Mouse (Mus musculus) liver, embryonic 11.5 days (tissue): Measurements from ENCODE around the gene Tmem233. TPM values are rescaled to one million over a fixed set of nuclear protein-coding genes. Genes with fewer than 3 reads are reported as not detected.

Experiments
- ATAC-seq: fragments of 200-750 bp; cut with Nextera tagmentation; replicated peaks from 2 replicates; pipeline ENCODE4 v1.8.0; 2017; ENCODE audit warnings: moderate number of reproducible peaks, mild to moderate bottlenecking, moderate TSS enrichment, moderate library complexity; ENCODE audit not compliant: low FRiP score
- DNase-seq: peaks from one replicate; pipeline ENCODE4 v3.0.0-alpha.2; 2017; ENCODE audit warnings: low spot score
- H3K27ac ChIP-seq: fragments of 300-500 bp; sonication (generic); 2 replicates; pipeline ENCODE4 v1.5.1; 2014; ENCODE audit warnings: mild to moderate bottlenecking, low read depth, low read length, control low read depth
- H3K27me3 ChIP-seq: fragments of 300-500 bp; sonication (generic); replicated peaks from 2 replicates; pipeline ENCODE4 v1.6.1; 2014; ENCODE audit warnings: low read length, mixed read lengths; ENCODE audit not compliant: control insufficient read depth, insufficient read depth
- H3K36me3 ChIP-seq: fragments of 300-500 bp; sonication (generic); 2 replicates; pipeline ENCODE4 v1.6.1; 2014; ENCODE audit warnings: mild to moderate bottlenecking, low read length, moderate library complexity, mixed read lengths; ENCODE audit not compliant: control insufficient read depth, insufficient read depth
- H3K4me1 ChIP-seq: fragments of 300-500 bp; sonication (generic); replicated peaks from 2 replicates; pipeline ENCODE4 v1.6.1; 2014; ENCODE audit warnings: low read length, mixed read lengths; ENCODE audit not compliant: control insufficient read depth, insufficient read depth
- H3K4me2 ChIP-seq: fragments of 300-500 bp; sonication (generic); 2 replicates; pipeline ENCODE4 v1.6.1; 2014; ENCODE audit warnings: mild to moderate bottlenecking, control low read depth, moderate library complexity
- H3K4me3 ChIP-seq: fragments of 300-500 bp; sonication (generic); 2 replicates; pipeline ENCODE4 v1.5.1; 2014; ENCODE audit warnings: low read depth, low read length, control low read depth
- H3K9ac ChIP-seq: fragments of 300-500 bp; sonication (generic); 2 replicates; pipeline ENCODE4 v1.6.1; 2014; ENCODE audit warnings: low read depth, low read length, control low read depth
- H3K9me3 ChIP-seq: fragments of 300-500 bp; sonication (generic); 2 replicates; pipeline ENCODE4 v1.6.1; 2016; ENCODE audit warnings: low read length, inconsistent platforms, mixed read lengths; ENCODE audit not compliant: control insufficient read depth
- WGBS: fragments of 180-500 bp; shearing (Covaris S2); extraction: QIAGEN DNeasy Blood & Tissue Kit; methylation state at CpG from one replicate; pipeline ENCODE4 v1.1.7; 2014; 5-methylcytosine and 5-hydroxymethylcytosine counted together
- polyA plus RNA-seq: library from polyadenylated mRNA; unstranded; fragments of >200 nt; fragmentation: Nextera tagmentation; extraction: Ambion mirVana; gene quantifications from 2 replicates; pipeline ENCODE4 v1.2.1, GENCODE M21; 2014

Gene Tmem233
- not detected in 2 replicates for polyA plus RNA-seq

- ATAC-seq (no peak), DNase-seq (no peak)
- no peak within 1 kb of the TSS for H3K9ac ChIP-seq
- H3K27me3 ChIP-seq = peaks cover 16% of the 10 kb centered on the region
- no peak within 1 kb of the TSS for H3K4me2 ChIP-seq
- H3K27ac ChIP-seq = no peak within 1 kb of the TSS
- H3K4me1 ChIP-seq = no peaks in the 10 kb centered on the region
- H3K9me3 ChIP-seq = no peaks in the 10 kb centered on the region
- H3K4me3 ChIP-seq = no peak within 1 kb of the TSS
- H3K36me3 ChIP-seq = no peaks in the 10 kb centered on the region
- 19% methylated on average over 17 of the region's 17 CpGs for WGBS
These were observed at the start of gene Tmem233 for GRCm38 (mm10) chr5:116083081-116083480. Tmem233 (minus strand) TSS chr5:116083244.

GRCm38 (mm10) chr5:116123344-116123743, 40.3 kb upstream of the Tmem233 start:
- WGBS = 11% methylated on average over 11 of the region's 11 CpGs
- Histone ChIP-seq H3K4me3 (no peak overlapping the region), H3K4me2 (no peak overlapping the region), H3K27ac (no peak overlapping the region), H3K27me3 (no peaks in the 10 kb centered on the region), H3K36me3 (no peaks in the 10 kb centered on the region), H3K9me3 (no peaks in the 10 kb centered on the region), H3K9ac (no peak overlapping the region), H3K4me1 (no peaks in the 10 kb centered on the region)
- ATAC-seq (no peak), DNase-seq (peak; percentile 67)

GRCm38 (mm10) chr5:116116567-116116966, 33.5 kb upstream of the Tmem233 start:
- peak; percentile 62 for DNase-seq
- Histone ChIP-seq H3K27ac (no peak overlapping the region), H3K9me3 (no peaks in the 10 kb centered on the region), H3K9ac (no peak overlapping the region), H3K27me3 (no peaks in the 10 kb centered on the region), H3K4me1 (no peaks in the 10 kb centered on the region), H3K4me2 (no peak overlapping the region), H3K36me3 (no peaks in the 10 kb centered on the region), H3K4me3 (no peak overlapping the region)
- WGBS = 25% methylated on average over 9 of the region's 9 CpGs
- ATAC-seq = no peak

DNA sequence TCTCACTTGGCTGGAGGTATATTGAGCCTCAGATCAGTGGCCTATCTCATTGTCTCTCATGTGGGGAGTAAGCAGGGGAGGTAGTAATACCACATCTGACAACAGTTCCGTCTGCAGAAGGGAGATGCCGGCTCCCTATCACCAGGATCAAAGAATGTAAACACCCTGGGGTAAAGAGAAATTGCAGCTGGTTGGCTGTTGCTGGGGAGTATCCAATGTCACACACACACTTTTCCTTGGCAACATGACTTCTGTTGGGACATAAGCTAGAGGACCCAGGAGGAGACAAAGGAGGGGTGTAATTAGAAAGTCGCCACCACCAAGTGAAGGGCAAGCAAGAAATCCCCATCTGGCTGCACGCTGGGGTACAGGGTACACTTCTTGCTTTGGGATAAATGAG, 33.1 kb upstream of the Tmem233 start:
- no peak overlapping the region for H3K27ac ChIP-seq
- no peaks in the 10 kb centered on the region for H3K36me3 ChIP-seq
- no peak overlapping the region for H3K4me3 ChIP-seq
- DNase-seq (no peak), ATAC-seq (no peak)
- 53% methylated on average over 4 of the region's 4 CpGs for WGBS
- no peaks in the 10 kb centered on the region for H3K9me3 ChIP-seq
- no peaks in the 10 kb centered on the region for H3K4me1 ChIP-seq
- H3K4me2 ChIP-seq = no peak overlapping the region
- H3K27me3 ChIP-seq = no peaks in the 10 kb centered on the region
- H3K9ac ChIP-seq = no peak overlapping the region

DNA sequence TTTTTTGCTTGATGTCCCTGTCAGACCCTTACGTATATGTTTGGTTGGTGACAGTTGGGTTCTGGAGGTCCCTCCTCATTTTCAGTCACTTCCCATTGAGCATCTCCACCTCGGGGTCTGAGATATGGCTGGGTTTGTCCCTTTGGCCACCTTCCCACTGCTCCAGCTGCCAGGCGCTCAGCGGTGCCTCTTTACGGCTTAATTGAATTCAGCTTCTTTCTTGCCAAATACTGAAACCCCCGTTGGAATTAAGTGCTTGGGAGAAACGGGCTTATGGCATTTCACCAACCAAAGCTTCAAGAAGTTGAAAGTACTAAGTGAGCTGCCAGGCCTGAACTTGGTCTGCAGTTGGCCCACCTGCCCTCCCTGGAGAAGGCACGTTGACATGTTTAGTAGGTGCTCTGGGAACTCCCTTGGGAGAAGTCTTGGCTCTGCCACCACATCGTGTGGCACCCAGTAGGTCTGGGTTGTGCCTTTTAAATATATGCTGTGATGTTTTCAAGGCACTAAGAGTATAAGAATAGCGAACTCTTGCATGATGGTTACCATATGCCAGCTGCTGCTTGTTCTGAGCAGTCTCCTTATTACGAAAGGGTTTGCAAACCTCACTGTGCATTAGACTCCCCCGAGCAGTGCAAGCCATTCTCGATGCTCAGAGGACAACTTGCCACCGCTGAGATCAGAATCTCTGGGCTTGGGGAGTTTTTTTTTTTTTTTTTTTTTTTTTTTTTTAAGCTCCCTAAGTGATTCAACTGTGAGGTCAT, 32.2 kb upstream of the Tmem233 start:
- Histone ChIP-seq H3K4me1 (no peaks in the 10 kb centered on the region), H3K4me3 (no peak overlapping the region), H3K9me3 (no peaks in the 10 kb centered on the region), H3K36me3 (no peaks in the 10 kb centered on the region), H3K27ac (no peak overlapping the region), H3K27me3 (no peaks in the 10 kb centered on the region), H3K4me2 (no peak overlapping the region), H3K9ac (no peak overlapping the region)
- DNase-seq = no peak
- no peak for ATAC-seq
- 79% methylated on average over 14 of the region's 14 CpGs for WGBS

- Histone ChIP-seq H3K4me1 (no peaks in the 10 kb centered on the region), H3K4me2 (no peak overlapping the region), H3K27me3 (no peaks in the 10 kb centered on the region), H3K36me3 (no peaks in the 10 kb centered on the region), H3K27ac (no peak overlapping the region), H3K9ac (no peak overlapping the region), H3K4me3 (no peak overlapping the region), H3K9me3 (no peaks in the 10 kb centered on the region)
- ATAC-seq = no peak
- no peak for DNase-seq
- 86% methylated on average over 10 of the region's 10 CpGs for WGBS
These were observed 25.6 kb upstream of the Tmem233 start for GRCm38 (mm10) chr5:116108651-116109050.

DNA sequence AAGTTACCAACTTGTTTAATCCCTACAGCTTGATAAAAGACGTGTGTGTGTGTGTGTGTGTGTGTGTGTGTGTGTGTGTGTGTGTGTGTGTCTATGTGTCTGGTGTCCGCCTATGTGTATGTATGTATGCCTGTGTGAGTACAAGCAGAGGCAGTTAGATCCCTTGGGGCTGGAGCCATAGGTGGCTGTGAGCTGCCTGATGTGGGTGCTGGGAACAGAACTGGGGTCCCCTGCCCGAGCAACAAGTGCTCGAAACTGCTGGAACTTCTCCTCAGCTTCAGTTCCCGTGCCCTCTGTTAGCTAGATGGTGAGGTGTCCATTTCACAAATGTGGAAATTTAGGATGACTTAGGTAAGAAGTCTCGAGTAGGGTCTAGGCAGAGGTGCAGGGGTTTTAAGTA, 1.2 kb upstream of the Tmem233 start:
- Histone ChIP-seq H3K4me1 (no peaks in the 10 kb centered on the region), H3K4me3 (no peak overlapping the region), H3K9ac (no peak overlapping the region), H3K27me3 (peaks cover 16% of the 10 kb centered on the region), H3K27ac (no peak overlapping the region), H3K9me3 (no peaks in the 10 kb centered on the region), H3K36me3 (no peaks in the 10 kb centered on the region), H3K4me2 (no peak overlapping the region)
- DNase-seq = no peak
- 77% methylated on average over 6 of the region's 6 CpGs for WGBS
- no peak for ATAC-seq

DNA sequence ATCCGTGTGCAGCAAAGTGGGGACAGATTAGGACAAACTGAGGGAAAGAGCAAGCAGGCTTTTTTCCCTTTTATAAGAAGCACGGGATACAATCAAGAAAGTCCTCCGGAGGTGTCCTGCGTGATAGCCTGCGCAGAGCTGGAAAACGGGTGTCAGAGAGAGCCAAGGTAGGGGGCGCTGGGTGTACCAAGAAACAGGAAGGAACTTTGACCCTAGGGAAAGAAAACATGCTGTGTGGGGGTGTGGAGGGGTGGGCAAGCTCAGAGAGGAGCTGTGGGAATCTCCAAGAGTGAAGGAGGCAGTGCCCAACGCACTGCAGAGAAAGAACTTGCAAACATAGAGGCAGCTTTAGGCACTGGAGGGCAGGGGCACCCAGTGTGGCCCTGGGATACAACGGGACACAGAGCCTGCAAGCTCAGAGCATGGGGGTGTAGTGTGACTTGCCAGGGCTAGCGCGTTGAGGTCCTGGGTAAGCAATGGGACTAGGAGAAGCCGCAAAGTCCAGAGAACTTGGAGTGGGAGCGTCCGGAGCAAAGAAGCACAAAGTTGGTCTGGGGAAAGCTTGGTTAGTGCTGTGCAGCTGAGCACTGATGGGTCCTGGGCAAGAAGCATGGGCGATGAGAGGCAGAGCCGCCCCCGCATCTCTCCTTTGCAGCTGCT, 673 bp downstream of the Tmem233 start:
- H3K27ac ChIP-seq = no peak overlapping the region
- H3K9ac ChIP-seq = no peak overlapping the region
- no peaks in the 10 kb centered on the region for H3K9me3 ChIP-seq
- peaks cover 16% of the 10 kb centered on the region for H3K27me3 ChIP-seq
- DNase-seq (no peak), ATAC-seq (no peak)
- no peaks in the 10 kb centered on the region for H3K36me3 ChIP-seq
- H3K4me3 ChIP-seq = no peak overlapping the region
- H3K4me1 ChIP-seq = no peaks in the 10 kb centered on the region
- 35% methylated on average over 17 of the region's 17 CpGs for WGBS
- no peak overlapping the region for H3K4me2 ChIP-seq

GRCm38 (mm10) chr5:116081616-116082015, 1.4 kb downstream of the Tmem233 start:
- ATAC-seq (no peak), DNase-seq (no peak)
- WGBS = 73% methylated on average over 7 of the region's 7 CpGs

More at GRCm38 (mm10) chr5:116081616-116082015, 1.4 kb downstream of the Tmem233 start:
- Histone ChIP-seq H3K4me2 (no peak overlapping the region), H3K9ac (no peak overlapping the region), H3K4me3 (no peak overlapping the region), H3K9me3 (no peaks in the 10 kb centered on the region), H3K36me3 (no peaks in the 10 kb centered on the region), H3K27ac (no peak overlapping the region), H3K27me3 (peaks cover 16% of the 10 kb centered on the region), H3K4me1 (no peaks in the 10 kb centered on the region)
